Mouse (Mus musculus) liver, adult 2 months (tissue): ENCODE measurements around the gene Stard5. TPM values are rescaled to one million over a fixed set of nuclear protein-coding genes. Genes with fewer than 3 reads are reported as not detected.

ENCODE experiments used
- DNase-seq: peaks from one replicate; pipeline ENCODE4 v3.0.0-alpha.2; 2011; ENCODE audit warnings: low read depth, low spot score; ENCODE audit errors: extremely low read depth
- H3K27ac ChIP-seq: fragments of 200-500 bp; replicated peaks from 2 replicates; pipeline ENCODE4 v1.5.1; 2012; ENCODE audit warnings: low read depth, mild to moderate bottlenecking, control low read depth, inconsistent platforms, low read length; ENCODE audit not compliant: insufficient read depth
- H3K27me3 ChIP-seq: fragments of 200-500 bp; 2 replicates; pipeline ENCODE4 v1.6.1; 2012; ENCODE audit warnings: mild to moderate bottlenecking, moderate library complexity, low read length, inconsistent platforms; ENCODE audit not compliant: control insufficient read depth, insufficient read depth
- H3K36me3 ChIP-seq: fragments of 200-500 bp; 2 replicates; pipeline ENCODE4 v1.6.1; 2012; ENCODE audit warnings: low read length, inconsistent platforms; ENCODE audit not compliant: control insufficient read depth, insufficient read depth
- H3K4me1 ChIP-seq: fragments of 200-500 bp; 2 replicates; pipeline ENCODE4 v1.6.1; 2011; ENCODE audit warnings: low read length; ENCODE audit not compliant: control insufficient read depth, insufficient read depth
- H3K4me3 ChIP-seq: fragments of 200-500 bp; 2 replicates; pipeline ENCODE4 v1.5.1; 2011; ENCODE audit warnings: low read depth, mild to moderate bottlenecking, control low read depth, low read length, moderate library complexity; ENCODE audit not compliant: insufficient read depth
- H3K79me2 ChIP-seq: fragments of 200-500 bp; 2 replicates; pipeline ENCODE4 v1.6.1; 2012; ENCODE audit warnings: inconsistent platforms, mild to moderate bottlenecking, low read length, moderate library complexity; ENCODE audit not compliant: control insufficient read depth, insufficient read depth
- H3K9ac ChIP-seq: fragments of 200-500 bp; 2 replicates; pipeline ENCODE4 v1.6.1; 2012; ENCODE audit warnings: low read depth, mild to moderate bottlenecking, control low read depth, inconsistent platforms, low read length
- CTCF ChIP-seq: fragments of 200-500 bp; IDR thresholded peaks from 2 replicates; pipeline ENCODE4 v1.5.1; 2011; ENCODE audit warnings: low read depth, low read length, control low read depth
- POLR2A ChIP-seq: fragments of 200-500 bp; IDR thresholded peaks from 2 replicates; pipeline ENCODE4 v1.6.1; 2011; ENCODE audit warnings: low read length, control low read depth; ENCODE audit not compliant: insufficient read depth; ENCODE audit errors: extremely low read depth
- WGBS: fragments of 180-500 bp; shearing (Covaris S2); methylation state at CpG from one replicate; pipeline ENCODE4 v1.1.7; 2018; 5-methylcytosine and 5-hydroxymethylcytosine counted together
- polyA plus RNA-seq: library from polyadenylated mRNA; depleted of rRNA; stranded (reverse); fragments of >200 nt; gene quantifications from 2 replicates; pipeline ENCODE4 v1.2.3, GENCODE M21; 2012
- total RNA-seq: library from RNA; depleted of rRNA; stranded (reverse); fragments of >200 nt; gene quantifications from 2 replicates; pipeline ENCODE4 v1.2.3, GENCODE M21; 2014

Gene Stard5
- total and polyA plus RNA-seq, 2 experiments = 66.9 to 130 TPM

DNA sequence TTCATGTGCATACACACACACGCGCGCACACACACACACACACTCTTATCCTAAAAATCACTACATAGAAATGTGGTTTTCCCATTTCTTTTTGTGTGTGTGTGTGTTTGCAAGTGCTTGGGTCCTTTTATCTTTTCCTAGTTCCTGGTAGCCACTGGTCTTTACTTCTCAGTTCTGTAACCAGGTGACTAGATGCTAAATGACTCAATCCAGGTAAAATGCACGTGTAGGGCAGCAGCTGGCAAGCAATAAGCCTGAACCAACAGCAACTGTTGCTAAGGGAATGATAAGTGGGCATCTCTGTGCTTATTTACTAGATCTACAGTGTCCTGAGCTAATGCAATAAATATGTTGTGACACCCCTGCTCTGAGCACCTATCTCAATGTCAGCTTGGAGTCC is 4.4 kb upstream of the Stard5 start:
- no peak overlapping the region for H3K9ac ChIP-seq
- TF ChIP-seq CTCF = no peak
- no peak for TF ChIP-seq POLR2A
- no peak overlapping the region for H3K27ac ChIP-seq
- WGBS = 86% methylated on average over 4 of the region's 4 CpGs
- H3K4me1 ChIP-seq = no peaks in the 10 kb centered on the region
- no peaks in the 10 kb centered on the region for H3K36me3 ChIP-seq
- no peak for DNase-seq
- no peaks in the 10 kb centered on the region for H3K27me3 ChIP-seq
- no peak overlapping the region for H3K4me3 ChIP-seq
- H3K79me2 ChIP-seq = no peaks in the 10 kb centered on the region

DNA sequence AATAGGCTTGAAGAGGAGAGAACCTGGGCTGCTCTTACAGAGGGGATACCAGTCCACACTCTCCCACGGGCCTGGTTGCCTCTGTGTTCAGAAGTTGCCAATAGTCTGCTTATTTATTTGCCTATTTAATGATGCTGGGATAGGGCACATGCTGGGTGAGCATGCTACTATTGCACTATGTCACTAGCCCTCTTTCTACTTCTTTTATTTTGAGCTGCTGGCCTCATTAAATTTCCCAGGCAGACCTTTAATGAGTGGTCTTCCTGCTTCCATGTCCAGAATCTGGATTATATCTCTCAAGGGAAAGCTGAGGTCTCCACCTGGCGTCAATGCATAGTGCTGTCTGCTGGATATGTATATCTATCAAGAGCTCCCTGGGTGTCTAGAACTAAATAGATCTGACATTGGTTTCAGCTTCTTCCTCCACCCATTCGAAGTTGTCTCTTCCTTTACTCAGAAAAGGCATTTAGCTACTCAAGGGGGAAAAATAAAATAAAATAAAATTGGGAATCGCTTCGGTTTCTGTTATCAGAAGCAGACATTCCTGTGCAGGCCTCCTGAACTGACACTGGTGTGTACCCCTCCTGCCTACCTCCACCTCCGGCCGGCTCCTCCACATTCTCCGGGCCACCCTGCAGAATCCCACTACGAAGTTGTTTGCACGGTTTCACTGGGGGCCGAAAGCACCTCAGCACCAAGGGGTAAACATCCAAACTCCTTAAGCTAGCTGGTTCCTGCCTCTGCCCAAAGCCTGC is 509 bp upstream of the Stard5 start:
- Histone ChIP-seq H3K79me2 (peaks cover 4% of the 10 kb centered on the region; the same call in 1 of the 2 replicates), H3K9ac (peak overlapping the region; percentile 67), H3K27ac (peak overlapping the region; percentile 18), H3K4me1 (peaks cover 17% of the 10 kb centered on the region), H3K36me3 (peaks cover 19% of the 10 kb centered on the region), H3K4me3 (peak overlapping the region; percentile 60), H3K27me3 (no peaks in the 10 kb centered on the region)
- no peak for TF ChIP-seq POLR2A
- 8% methylated on average over 11 of the region's 11 CpGs for WGBS
- no peak for DNase-seq

DNA sequence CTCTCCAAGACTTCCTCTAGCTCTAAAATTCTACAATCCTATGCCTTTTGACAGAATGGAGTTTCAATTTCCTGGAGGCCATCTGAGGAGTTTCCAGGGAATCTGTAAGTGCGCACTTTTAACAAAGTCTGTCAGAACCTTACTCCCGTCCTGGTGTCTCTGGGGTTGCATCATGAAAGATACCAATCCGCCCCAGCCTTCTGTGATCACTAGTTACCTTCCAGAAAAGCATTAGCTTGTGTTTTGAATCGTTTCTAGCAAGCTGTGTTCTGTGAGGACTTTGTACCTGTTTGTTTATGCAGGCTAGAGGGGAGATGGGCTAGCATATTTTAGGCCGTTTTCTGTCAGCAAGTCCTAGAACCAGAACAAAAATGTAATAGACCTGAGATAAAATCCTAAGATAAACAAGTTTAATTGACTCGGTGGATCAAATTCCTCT is 942 bp downstream of the Stard5 start:
- WGBS = 11% methylated on average over 6 of the region's 6 CpGs
- DNase-seq = peak; percentile 86
- H3K4me1 ChIP-seq = peaks cover 28% of the 10 kb centered on the region
- H3K36me3 ChIP-seq = peaks cover 31% of the 10 kb centered on the region
- peak overlapping the region; percentile 97 for H3K27ac ChIP-seq
- TF ChIP-seq CTCF = no peak
- TF ChIP-seq POLR2A = no peak
- H3K27me3 ChIP-seq = no peaks in the 10 kb centered on the region
- H3K9ac ChIP-seq = peak overlapping the region; percentile 82
- H3K79me2 ChIP-seq = peaks cover 4% of the 10 kb centered on the region; the same call in 1 of the 2 replicates
- peak overlapping the region; percentile 82 for H3K4me3 ChIP-seq

DNA sequence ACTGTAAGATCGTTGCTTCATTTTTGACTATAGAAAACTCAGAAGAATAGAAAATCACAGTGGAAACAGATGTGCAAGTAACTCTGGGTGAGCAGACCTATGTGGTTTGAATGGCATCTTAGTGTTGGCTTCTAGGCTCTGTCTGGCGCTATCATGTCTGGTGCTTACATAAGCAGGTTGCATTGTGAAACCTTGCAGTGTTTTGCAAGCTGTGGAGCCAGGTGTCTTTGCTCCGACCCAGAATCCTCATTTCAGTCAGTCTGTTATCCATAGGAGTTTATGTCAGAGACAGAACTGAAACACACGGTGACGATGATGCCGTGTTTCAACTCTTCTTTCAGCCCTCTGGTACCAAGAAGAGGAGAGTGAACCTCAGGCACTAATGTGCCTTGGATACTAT is 2.1 kb downstream of the Stard5 start:
- H3K27ac ChIP-seq = peak overlapping the region; percentile 97
- H3K9ac ChIP-seq = peak overlapping the region; percentile 82
- peak; percentile 95 for DNase-seq
- TF ChIP-seq CTCF (no peak), POLR2A (no peak)
- peaks cover 4% of the 10 kb centered on the region; the same call in 1 of the 2 replicates for H3K79me2 ChIP-seq
- peaks cover 39% of the 10 kb centered on the region for H3K36me3 ChIP-seq
- H3K4me3 ChIP-seq = peak overlapping the region; percentile 82
- no peaks in the 10 kb centered on the region for H3K27me3 ChIP-seq
- H3K4me1 ChIP-seq = peaks cover 35% of the 10 kb centered on the region
- 21% methylated on average over 6 of the region's 6 CpGs for WGBS

DNA sequence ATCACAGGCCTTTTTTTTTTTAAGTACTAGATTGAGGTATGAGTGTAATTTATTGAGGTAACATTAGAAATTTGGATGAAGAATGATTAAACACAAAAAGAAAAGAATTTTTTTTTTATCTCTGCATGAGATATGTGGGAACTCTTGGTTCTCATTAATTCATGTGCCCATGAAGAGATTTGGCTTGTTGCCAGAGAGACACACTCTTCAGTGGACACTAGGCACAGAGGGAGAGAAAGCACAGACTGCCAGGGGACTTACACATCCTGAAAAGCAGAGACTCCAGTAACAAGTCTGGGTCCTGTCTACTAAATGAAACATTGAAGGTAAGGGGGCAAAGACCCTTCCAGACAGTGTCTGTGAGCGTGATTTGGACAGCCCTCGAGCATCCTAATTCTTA is 4.0 kb downstream of the Stard5 start:
- H3K36me3 ChIP-seq = peaks cover 56% of the 10 kb centered on the region
- H3K9ac ChIP-seq = no peak overlapping the region
- H3K27ac ChIP-seq = peak overlapping the region; percentile 78; the same call in 1 of the 2 replicates
- WGBS = 94% methylated on average over 2 of the region's 2 CpGs
- H3K27me3 ChIP-seq = no peaks in the 10 kb centered on the region
- no peak for TF ChIP-seq POLR2A
- TF ChIP-seq CTCF = no peak
- H3K79me2 ChIP-seq = peaks cover 4% of the 10 kb centered on the region; the same call in 1 of the 2 replicates
- H3K4me1 ChIP-seq = peaks cover 35% of the 10 kb centered on the region
- no peak overlapping the region for H3K4me3 ChIP-seq
- peak; percentile 28 for DNase-seq

DNA sequence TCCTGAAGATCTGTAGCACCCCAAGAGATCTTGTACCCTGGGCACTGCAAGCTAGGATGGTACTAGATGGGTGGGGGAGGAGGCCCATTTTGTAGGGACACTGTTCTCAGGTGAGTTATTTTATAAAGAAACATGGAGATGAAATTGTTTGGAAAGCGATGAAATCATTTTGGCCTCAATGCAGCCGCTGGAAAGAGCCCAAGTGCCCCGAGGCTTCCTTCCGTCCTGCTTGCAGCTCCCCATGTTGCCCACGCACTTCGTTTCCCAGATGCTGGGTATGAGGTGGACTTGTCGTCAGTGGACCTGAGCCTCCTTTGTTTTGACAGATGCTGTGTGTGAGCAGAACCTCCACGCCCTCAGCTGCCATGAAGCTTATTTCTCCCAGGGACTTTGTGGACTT is 4.7 kb downstream of the Stard5 start:
- DNase-seq = peak; percentile 26
- peaks cover 62% of the 10 kb centered on the region for H3K36me3 ChIP-seq
- 60% methylated on average over 8 of the region's 8 CpGs for WGBS
- no peak overlapping the region for H3K4me3 ChIP-seq
- no peaks in the 10 kb centered on the region for H3K27me3 ChIP-seq
- H3K4me1 ChIP-seq = peaks cover 35% of the 10 kb centered on the region
- TF ChIP-seq CTCF = no peak
- TF ChIP-seq POLR2A = no peak
- H3K9ac ChIP-seq = no peak overlapping the region
- H3K27ac ChIP-seq = peak overlapping the region; percentile 78; the same call in 1 of the 2 replicates
- peaks cover 4% of the 10 kb centered on the region; the same call in 1 of the 2 replicates for H3K79me2 ChIP-seq
